Mouse (Mus musculus) retina, postnatal 1 day (tissue): Measurements from ENCODE around the gene Frmd4b.

Source experiments
- DNase-seq: peaks from one replicate; pipeline ENCODE4 v3.0.0-alpha.2; 2012

Gene Frmd4b

DNA sequence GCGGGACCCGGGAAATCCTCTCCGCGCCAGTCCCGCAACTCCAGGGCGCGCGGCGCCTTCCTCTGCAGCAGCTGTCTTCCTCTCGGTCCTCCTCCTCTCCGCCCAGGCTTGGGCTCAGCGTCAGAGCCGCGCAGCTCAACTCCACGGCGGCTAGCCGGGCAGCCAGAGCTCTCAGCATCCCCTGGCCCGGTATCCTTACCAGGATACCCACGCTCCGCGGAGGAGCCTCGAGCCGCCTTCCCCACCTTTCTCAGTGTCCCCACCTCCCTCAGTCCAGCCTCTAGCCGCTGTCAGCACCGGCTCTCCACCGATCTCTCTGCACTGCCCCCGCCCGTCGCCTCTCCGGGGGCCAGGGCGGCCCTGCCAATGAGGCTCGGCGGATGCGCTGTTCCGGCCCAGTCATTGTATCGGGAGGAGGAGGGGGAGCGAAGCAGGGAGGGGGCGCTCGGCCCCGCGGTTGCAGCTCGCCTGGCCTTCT lies at the start of gene Frmd4b:
Gene Frmd4b (minus strand): TSS at position 276 of the 478 bp plus-strand sequence.
- DNase-seq, result peak; percentile 89

DNA sequence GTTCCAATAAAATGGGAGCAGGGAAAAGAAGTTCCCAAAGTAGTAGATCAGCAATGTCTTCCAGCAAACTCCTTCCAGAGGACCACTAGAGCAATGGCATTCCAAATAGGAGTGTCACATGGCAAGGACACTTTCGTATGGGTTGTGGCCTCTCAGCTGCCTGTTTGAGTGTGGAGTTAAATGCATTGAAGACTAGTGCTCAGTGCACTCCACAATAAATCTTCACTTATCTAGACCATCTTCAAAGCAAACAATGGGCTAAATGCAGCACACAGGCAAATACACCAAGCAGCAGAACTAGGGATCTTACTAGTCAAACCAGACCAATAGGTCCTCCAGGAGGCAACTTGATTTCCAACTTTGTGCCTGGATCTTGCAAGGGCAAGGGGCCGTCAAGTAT lies 49.1 kb upstream of the Frmd4b start:
- no peak for DNase-seq

DNA sequence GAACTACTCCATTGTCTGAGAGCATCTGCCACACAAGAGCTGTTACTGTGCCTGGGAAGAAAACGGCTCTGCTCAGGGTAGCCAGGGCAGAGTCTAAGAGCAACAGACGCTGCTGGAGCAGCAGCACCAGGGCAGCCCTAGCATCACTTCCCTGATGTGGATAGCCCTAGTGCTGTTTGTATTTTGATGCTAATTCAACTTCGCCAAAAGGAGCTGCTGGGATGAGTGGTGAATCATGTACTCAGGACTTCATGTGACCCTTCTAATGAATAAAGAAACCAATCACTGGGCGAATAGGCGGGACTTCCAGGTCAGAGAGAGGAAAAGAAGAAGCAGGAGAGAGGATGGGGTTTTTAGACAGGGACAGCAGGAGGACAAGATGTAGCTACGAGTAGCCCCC lies 41.6 kb upstream of the Frmd4b start:
- DNase-seq, result no peak

DNA sequence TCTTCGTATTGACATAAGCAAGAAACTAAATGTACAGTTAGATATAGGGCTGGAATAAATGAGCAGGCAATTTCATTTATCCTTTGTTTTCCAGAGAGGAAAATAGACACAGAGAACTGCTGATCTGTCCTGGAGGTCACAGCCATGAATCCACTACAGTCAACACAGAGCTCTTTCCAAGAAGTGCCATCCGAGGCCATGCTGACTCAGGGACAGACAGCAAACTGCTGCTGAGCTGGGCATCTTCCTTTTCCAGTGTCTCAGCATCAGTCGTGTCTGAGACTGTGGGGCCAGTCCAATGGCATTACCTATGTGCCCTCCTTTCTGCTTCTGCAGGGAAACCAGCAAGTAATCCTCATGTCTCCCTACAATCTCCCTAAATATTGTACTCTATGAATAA lies 38.6 kb upstream of the Frmd4b start:
- no peak for DNase-seq

DNA sequence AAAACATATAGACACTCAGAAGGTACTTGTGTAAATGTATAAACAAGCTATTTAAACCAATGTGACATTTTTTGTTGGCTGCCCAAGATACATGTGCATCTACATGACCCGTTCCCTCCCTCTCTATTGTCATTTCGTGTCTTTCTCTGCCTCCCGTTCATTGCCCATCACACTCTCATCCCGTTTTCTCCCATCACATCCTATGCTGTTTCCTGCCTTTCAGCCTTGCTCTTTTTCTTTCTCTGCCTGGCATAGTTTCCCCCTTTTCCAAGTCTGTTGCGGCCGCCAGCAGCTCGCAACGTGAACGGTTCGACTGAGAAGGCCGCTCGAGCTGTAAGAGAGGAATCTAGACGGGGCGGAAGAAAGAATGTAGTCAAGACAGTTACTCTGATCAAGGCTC lies 30.2 kb upstream of the Frmd4b start:
- no peak for DNase-seq

DNA sequence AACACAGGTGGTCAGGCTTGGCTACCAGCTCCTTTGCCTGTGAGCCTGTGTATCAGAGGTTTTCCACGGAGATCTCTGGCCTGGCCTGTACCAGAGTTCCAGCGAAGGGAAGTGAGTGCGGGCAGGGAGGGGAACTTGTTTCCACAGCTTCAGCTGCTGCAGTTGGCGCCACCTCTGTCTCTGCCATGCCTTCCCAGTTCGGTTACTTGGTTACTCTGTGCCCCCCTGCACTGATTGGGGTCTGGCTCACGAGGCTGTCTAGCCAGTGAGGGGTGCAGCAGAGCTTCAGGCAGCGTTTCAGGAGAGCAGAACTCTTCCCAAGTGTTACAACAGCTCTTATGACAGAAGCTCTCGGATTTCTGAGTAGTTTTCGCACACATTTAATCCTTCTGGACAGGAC lies 6.0 kb upstream of the Frmd4b start:
- DNase-seq, result no peak

DNA sequence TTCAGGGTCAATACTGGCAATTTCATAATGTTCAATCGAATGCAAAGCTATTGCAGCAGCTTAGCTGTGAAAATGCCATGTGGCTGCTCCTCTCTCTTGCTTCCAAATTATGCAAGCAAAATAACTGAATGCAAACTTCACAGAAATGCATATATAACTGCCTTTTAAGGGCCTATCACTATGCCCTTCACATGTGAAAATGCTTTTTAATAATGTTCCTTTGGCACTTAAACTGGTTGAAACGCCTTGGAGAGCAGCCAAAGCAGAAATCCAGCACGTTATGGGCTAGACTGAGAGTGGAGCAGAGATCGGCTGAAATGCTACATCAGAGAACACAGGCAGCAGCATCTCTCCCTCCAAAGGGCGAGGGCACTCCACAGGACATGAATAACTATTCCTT lies 4.9 kb upstream of the Frmd4b start:
- no peak for DNase-seq

DNA sequence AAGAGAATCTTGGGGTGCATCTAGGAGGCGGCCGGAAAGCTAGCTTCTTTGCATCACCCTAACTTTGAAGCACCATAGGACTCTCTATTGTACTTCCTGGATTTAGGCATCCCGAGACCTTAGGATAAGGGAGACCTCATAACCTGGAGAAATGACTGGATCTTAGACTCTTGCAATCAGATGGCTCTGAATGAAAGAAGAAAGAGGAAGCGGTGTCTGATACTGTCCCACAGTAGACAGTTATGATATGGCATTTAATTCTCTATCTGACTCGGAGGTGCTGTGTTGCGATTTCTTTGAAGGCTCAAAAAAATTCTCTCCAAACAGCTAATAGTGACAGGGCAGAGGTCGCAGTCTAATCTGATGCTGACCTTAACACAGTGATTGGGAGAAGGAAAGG lies 433 bp upstream of the Frmd4b start:
- DNase-seq, result no peak

DNA sequence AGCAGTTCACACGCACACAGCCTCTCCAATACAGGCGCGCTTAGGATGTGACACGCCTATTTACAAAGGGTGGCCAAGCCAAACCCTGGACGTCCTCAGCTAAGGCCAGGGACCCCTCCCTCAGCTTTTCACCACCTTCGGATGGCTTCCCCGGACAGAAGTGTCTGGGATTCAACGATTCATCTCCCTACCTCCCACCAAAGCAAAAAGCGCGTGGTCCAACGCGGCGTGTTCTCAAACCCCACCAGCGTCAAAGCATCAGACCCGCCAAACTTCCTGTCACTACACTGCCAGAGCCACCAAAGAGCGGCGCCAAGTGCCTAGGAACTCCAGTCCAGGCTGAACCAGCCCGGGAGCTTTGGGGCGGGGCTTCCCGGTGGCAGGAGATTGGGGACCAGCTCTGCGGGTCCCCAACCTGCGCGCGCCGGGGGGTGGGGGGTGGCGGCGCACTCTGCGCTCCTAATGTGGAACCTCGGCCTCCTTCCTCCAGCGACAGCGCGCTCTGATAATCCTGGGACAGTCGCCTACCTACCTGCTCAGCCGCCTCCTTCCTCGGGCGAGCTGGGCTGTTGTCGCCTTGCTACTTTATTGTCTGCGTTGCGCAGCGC lies 579 bp downstream of the Frmd4b start:
- peak; percentile 80 for DNase-seq

DNA sequence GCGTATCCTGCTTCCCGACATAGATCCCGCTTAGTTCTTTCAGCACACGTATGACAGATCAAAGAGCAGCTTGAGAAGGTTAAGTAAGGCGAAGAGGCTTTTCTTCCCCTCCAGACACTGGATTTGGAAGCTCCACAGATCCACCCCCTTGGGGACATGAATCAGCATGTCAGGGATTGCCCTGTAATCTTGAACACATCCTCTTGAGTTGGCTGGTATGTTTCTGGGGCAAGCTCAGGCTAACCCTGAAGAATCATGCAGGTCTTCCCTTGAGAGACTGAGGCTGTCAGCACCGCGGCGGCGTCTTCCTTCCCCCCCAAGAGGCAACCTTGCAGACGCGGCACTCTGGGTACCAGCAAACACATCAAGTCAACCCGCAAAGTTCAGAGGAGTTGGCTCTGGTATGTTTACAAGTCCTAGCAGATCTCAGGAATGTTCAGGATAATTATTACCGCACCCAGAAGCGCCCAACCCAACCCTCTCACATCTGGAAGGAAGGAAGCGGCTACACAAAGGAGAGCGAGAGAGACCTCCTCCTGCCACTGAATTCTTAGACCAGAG lies 1.4 kb downstream of the Frmd4b start:
- peak; percentile 54 for DNase-seq

DNA sequence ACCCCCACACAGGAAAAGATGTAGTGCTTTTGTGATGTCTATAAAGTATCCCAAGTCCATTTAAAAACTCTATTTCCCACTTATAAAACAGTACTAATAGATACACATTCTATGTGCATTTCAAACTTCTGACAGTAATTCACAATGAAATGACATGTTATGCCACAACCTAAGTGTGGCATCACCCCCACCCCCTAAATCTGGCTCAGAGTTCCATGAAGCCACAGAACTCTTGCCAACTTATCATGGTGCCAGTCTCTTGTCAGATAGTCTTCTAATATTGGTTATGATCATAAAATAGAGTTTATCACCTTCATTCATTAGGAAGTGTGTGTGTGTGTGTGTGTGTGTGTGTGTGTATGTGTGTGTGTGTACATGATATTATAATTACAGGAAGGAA lies 3.2 kb downstream of the Frmd4b start:
- DNase-seq, result no peak

DNA sequence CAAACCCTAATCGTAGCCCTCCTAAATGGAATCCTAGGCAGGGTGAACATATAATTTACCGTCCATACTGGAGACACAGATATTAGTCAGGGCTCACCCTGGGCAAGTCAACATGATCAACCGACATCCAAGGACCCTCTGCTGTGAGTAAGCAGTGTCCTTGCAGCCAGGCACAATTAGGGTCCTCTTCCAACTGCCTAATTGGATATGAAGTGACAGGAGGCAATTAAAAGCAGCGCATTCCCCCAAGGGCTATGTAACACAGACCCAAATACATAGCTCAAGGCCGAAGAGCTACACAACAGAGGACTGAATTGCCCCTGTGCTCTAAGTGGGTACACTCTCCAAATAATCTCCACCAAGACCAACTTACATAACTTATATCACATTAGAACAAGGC lies 4.5 kb downstream of the Frmd4b start:
- DNase-seq, result peak; percentile 95

DNA sequence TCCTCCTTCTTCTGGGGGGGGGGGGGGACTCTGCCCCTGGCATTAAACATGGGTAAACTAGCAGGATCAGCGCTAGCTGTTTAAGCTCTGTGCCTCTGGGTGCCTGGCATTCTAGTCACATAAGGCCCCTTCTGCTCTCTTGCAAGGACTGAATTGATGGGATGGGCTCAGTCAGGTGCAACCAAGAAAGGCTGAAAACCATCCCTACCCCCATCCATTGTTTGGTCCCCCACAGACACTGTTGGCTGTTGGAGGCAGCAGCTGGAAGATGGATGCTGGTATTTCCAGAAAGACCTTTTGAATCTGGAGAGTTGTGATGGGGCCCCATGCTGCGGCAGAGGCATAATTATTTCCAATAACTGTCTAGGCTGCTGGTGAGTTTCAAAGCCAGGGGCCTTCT lies 7.3 kb downstream of the Frmd4b start:
- peak; percentile 72 for DNase-seq

DNA sequence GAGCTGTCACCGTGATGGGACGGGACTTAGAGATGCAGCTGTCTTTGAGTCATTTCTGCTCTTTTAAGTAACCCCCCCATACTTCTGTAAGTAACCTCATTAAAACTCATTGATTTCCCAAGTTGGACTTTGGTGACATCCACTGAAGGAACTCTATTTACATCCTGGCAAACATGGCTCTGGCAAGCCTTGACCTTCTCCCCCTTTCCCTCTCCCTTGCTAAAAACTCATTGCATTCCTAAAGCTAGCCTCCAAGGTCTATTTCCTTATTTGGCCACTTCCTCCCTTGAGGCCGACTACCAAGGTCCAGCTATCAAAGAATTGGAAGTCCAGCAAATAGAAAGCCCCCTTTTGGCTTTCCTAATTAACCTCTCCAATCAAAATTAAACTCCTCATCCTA lies 9.7 kb downstream of the Frmd4b start:
- no peak for DNase-seq

DNA sequence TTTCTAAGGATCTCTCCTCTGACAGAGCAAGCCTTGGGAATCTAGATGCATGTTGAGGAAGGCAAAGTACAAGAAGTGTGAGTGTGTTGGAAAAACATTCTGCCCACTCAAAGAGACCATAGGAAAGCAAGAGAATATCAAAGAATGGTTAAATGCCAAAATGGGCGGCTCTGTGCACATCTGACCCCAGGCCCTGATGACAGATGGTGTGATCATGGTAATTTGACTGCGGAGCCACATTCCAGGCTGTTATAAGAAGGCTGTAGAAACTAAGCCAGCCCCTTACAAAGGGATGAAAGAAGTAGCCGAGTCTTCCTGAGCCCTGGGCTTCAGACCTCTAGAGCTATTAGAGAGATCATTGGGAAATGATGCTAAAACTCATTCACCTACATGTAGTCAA lies 22.1 kb downstream of the Frmd4b start:
- DNase-seq, result no peak

DNA sequence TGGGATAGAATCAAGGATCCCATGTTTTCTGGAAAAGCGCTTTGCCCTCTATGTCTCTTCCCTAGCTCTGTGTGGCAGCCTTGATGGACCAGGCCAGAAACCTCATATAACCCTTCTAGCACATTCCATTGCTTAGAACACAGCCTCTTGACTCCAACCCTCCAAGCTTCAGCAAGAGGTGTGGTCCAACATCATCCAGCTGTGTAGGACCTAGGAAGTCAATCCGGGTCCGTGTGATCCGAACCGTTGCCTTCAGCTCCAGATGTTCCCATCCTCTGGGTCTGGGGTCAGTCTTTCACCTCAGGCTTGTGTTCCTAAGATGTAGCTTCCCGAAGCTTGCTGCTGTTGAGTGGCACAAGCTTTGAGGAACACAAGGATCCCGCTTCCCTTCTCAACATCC lies 22.8 kb downstream of the Frmd4b start:
- DNase-seq, result no peak

DNA sequence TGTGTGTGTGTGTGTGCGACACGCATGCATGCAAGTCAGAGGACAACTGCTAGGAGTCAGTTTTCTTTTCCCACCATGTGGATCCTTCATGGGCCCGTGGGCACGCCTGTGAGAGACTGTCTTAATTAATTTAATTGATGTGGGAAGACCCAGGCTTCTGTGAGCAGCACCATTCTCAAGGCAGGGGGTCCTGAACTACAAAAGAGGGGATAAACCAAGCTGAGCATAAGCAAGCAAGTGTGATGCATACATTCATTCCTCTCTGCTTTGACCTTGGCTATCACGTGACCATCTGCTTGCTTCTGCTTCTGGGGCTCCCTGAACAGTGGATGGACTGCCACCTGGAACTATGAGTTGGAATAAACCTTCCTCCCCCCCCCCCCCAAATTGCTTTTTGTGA lies 27.1 kb downstream of the Frmd4b start:
- peak; percentile 70 for DNase-seq

DNA sequence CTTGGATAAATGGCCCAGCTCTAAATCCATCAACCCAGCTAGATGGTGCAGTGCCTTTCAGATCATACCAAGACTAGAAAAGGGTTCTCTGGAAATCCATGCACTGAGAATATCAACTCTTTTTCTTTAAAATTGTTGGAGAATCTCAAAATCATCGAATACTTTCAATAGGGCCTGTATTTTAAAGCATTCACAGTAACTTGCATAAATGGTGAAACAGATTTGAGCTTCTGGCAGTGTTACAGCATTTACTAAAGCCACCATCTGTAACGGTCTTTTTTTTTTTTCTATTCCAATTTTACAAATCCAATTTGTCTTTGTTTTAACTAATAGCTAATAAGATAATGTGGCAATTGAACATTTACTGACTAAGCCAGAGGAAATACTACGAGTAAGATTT lies 27.8 kb downstream of the Frmd4b start:
- DNase-seq, result no peak

DNA sequence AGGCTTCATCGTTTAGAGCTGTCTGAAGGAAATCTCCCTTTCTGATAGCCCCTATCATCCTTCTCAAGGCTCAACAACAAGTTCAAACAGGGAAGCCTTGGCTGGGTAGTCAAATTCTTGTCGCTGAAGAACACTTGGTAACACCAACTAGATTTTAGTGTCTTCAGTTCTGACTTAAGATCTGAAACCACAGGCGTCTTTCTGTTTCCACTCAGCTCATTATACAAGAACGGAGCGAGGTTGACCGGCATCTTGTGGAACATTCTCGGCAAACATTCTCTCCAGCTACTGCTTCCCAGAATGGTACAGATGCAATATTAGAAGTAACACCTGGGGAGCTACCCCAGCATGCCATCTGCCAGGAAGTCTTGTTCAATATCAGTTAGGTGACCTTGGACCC lies 28.3 kb downstream of the Frmd4b start:
- no peak for DNase-seq

DNA sequence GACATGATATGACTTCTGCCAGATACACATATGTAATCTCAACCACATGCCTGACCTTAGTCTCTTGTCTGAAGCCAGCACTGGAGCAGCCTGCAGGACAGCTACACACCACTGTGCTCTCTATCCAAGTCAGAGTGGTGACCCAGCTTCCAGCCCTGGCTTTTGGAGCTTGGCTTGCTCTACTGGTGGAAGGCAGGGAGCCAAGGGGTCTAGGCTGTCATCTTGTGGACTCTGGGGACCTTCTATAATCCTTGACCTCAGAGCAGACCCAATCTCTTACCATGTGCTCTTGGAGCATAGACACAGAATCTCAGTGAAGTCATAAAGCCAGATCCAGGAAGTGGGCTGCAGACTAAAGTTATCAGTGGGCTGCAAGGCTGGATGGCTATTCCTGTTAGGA lies 30.7 kb downstream of the Frmd4b start:
- no peak for DNase-seq

DNA sequence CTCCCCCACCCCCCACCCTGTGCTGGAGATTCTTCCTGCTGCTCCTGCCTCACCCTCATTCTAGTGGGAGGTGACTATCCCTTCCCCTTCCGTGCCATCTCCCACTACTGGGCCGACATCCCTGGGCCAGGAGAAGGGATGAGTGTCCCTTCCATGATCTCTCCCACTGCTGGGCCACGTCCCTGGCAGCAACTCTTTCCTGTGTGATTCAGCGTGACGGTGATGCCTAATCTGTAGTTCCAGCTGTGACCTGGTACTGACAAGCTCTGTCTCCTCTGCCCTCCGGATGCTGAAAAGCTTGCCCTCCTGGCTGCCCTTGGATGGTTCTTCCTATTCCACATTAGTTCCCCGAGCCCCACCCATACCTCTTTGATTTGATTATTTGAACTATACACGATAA lies 31.3 kb downstream of the Frmd4b start:
- no peak for DNase-seq

DNA sequence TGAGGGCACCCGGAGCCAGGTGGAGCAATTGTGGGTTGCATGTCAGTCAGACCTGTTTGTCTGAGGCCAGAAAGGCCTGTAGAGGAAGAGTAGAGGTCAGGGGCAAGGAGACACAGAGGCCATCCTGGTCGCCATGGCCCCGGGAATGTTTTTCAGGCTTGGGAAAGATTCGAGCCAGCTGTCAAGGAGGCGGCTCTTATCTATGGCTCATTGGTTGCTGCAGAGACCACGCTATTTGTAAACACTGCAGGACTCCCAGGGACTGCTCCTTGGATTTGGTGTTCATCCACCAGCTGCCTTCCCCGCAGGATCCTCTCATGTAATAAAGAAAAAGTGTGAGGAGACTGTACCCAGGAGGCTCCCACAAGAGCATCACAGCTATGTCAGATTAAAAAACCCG lies 34.6 kb downstream of the Frmd4b start:
- DNase-seq, result no peak

DNA sequence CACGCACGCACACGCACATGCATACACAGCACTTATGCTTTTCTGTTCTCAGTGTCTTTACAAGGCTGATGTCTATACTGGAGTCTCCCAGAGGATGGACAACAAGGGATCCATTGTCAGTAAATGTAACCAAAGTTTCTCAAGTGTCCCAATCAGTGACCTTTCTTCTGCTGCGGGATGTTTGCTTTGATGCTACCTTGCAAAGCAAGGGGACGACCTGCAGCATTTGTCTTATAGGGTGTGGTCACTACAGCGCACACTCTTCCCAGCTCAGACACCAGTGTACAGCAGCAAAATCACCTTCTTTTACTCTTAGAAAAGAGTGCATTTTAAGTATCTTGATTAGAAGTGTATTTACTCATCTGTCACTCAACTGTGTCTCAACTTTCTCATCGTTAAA lies 35.4 kb downstream of the Frmd4b start:
- no peak for DNase-seq

DNA sequence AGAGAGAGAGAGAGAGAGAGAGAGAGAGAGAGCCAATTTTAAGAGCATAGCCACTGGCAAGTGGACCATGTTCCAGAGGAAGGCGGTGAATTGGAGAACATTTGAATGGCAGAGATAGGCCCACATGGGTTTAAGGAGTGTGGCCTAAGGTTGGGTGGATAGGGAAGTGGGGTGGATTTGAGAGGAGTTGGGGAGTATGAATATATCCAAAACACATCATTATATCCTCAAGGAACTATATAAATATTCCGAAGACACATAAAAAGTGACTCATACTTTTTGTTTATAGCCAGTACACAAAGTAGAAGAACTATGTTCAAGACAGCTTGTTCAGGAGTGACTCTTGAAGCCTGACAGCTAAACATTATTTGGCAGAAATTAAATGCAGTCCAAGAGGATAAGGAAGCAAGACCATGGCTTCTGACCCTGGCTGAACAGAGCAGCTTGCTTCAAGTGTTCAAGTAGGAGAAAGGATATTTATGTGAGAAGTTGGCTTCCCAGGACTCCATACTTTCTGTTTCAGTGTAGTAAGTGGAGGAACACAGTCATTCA lies 36.8 kb downstream of the Frmd4b start:
- no peak for DNase-seq

DNA sequence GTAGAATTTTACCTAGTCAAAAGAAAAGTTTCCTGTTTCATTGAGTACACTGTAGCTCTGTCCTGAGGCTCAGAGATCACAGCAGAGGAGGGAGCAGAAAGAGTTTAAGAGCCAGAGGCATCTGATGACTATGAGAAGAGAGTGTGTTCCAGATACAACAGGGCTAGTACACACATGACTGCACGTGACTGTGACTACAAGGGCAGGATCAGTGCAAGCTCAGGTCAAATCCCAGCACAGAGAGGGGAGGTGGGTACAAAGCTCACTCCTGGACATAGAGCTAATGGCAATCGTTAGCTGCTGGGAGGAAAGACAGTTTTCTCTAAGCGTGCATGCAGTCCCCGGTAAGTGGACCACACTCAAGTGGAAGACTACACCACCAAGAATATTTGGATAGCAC lies 37.6 kb downstream of the Frmd4b start:
- DNase-seq, result no peak
